Mouse (Mus musculus): ENCODE data around the gene Gm49345. TPM values are rescaled to one million over a fixed set of nuclear protein-coding genes. Genes with fewer than 3 reads are reported as not detected.
A peak's percentile ranks its signal among the peaks of the same experiment; 100 is the strongest.

Gene Gm49345
- polyA plus RNA-seq, 1 experiment from 2014 or later: not detected

DNA sequence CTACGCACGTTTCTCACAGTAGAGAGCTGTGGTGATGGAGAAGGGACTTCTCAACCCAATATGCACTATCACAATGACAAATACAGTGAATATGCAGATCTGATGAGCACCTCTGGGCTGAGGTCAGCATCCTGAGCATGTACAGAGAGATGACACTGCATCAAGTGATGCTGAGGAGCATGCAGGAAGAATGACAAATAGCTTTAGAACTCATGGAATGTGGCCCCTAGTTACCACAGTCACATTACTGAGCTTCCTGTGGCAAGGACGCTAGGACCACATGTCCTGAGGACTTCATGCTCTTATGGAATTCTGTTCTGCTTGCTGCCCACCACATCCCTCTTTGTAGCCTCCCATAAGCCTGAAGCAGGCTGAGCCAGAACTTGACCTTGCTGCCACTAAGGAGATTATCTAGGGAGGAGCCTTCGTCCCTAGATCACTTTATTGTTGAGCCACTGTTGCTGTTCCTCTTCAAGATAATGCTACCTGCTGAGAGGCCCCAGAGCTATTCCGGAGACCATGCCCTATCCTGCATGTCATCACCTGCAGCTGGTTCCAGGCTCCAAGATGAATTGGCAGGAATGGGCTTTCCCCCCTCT is 64.9 kb downstream of the Gm49345 start:
- Histone ChIP-seq H3K36me3 (ENCODE audit: control insufficient read depth, insufficient read depth, low read length) (no peaks in the 10 kb centered on the region), H3K4me1 (ENCODE audit: control insufficient read depth, insufficient read depth, low read length) (no peaks in the 10 kb centered on the region), H3K4me3 (ENCODE audit: low read length) (no peak overlapping the region), H3K9me3 (ENCODE audit: control insufficient read depth, low read length) (no peaks in the 10 kb centered on the region), H3K27ac (ENCODE audit: low read length) (no peak overlapping the region), H3K9ac (ENCODE audit: low read depth, low read length) (no peak overlapping the region), H3K4me2 (ENCODE audit: low read depth, low read length) (no peak overlapping the region), H3K27me3 (replicated peaks; ENCODE audit: control insufficient read depth, insufficient read depth, low read length) (no peaks in the 10 kb centered on the region)
- no peak for ATAC-seq
- WGBS: 69% methylated on average over 5 of the region's 5 CpGs

GRCm38 (mm10) chr13:67553730-67554129 is 83.8 kb downstream of the Gm49345 start, which contains the start of gene Zfp748:
Gene Zfp748 (minus strand): TSS chr13:67553830.
- Histone ChIP-seq H3K4me1 (ENCODE audit: control insufficient read depth, insufficient read depth, low read length) (peaks cover 16% of the 10 kb centered on the region), H3K36me3 (ENCODE audit: control insufficient read depth, insufficient read depth, low read length) (no peaks in the 10 kb centered on the region), H3K9ac (ENCODE audit: low read depth, low read length) (peak within 1 kb of the TSS; percentile 88), H3K9me3 (ENCODE audit: control insufficient read depth, low read length) (no peaks in the 10 kb centered on the region), H3K4me3 (ENCODE audit: low read length) (peak within 1 kb of the TSS; percentile 85), H3K4me2 (ENCODE audit: low read depth, low read length) (peak within 1 kb of the TSS; percentile 66), H3K27me3 (replicated peaks; ENCODE audit: control insufficient read depth, insufficient read depth, low read length) (no peaks in the 10 kb centered on the region), H3K27ac (ENCODE audit: low read length) (peak within 1 kb of the TSS; percentile 91)
- 80% methylated on average over 4 of the region's 4 CpGs for WGBS
- no peak for ATAC-seq

- Histone ChIP-seq H3K4me3 (ENCODE audit: low read length) (peak overlapping the region; percentile 85), H3K4me1 (ENCODE audit: control insufficient read depth, insufficient read depth, low read length) (peaks cover 16% of the 10 kb centered on the region), H3K27ac (ENCODE audit: low read length) (peak overlapping the region; percentile 91), H3K36me3 (ENCODE audit: control insufficient read depth, insufficient read depth, low read length) (no peaks in the 10 kb centered on the region), H3K27me3 (replicated peaks; ENCODE audit: control insufficient read depth, insufficient read depth, low read length) (no peaks in the 10 kb centered on the region), H3K9ac (ENCODE audit: low read depth, low read length) (peak overlapping the region; percentile 88), H3K9me3 (ENCODE audit: control insufficient read depth, low read length) (no peaks in the 10 kb centered on the region), H3K4me2 (ENCODE audit: low read depth, low read length) (peak overlapping the region; percentile 66)
- peak; percentile 100 for ATAC-seq
- under 1% methylated on average over 44 of the region's 44 CpGs for WGBS
Measured at GRCm38 (mm10) chr13:67552505-67553346, 84.8 kb downstream of the Gm49345 start.

- Histone ChIP-seq H3K4me3 (ENCODE audit: low read length) (no peak overlapping the region), H3K9me3 (ENCODE audit: control insufficient read depth, low read length) (0 out of 2 replicates have a peak, but pooled peaks cover 3% of the 10 kb centered on the region), H3K4me2 (ENCODE audit: low read depth, low read length) (no peak overlapping the region), H3K27ac (ENCODE audit: low read length) (no peak overlapping the region), H3K9ac (ENCODE audit: low read depth, low read length) (no peak overlapping the region), H3K4me1 (ENCODE audit: control insufficient read depth, insufficient read depth, low read length) (peaks cover 2% of the 10 kb centered on the region), H3K27me3 (replicated peaks; ENCODE audit: control insufficient read depth, insufficient read depth, low read length) (no peaks in the 10 kb centered on the region), H3K36me3 (ENCODE audit: control insufficient read depth, insufficient read depth, low read length) (peaks cover 16% of the 10 kb centered on the region)
- no peak for ATAC-seq
- 80% methylated on average over 1 of the region's 1 CpGs for WGBS
Measured at GRCm38 (mm10) chr13:67545941-67546340, 91.6 kb downstream of the Gm49345 start.

Other genes starting within 250 kb of the Gm49345 start
- gene Zfp429, start 237.9 kb downstream of the Gm49345 start, polyA plus RNA-seq (2015; fragmentation: Nextera tagmentation; extraction: Ambion mirVana): 6.7 and 7.3 TPM in 2 replicates
- gene Zfp459, start 216.4 kb downstream of the Gm49345 start, polyA plus RNA-seq (2015; fragmentation: Nextera tagmentation; extraction: Ambion mirVana): 1.7 and 2.3 TPM in 2 replicates
- 7.5 TPM in 2 replicates for gene Zfp874a, start 186.1 kb downstream of the Gm49345 start, polyA plus RNA-seq (2015; fragmentation: Nextera tagmentation; extraction: Ambion mirVana)
- 1.7 and 1.9 TPM in 2 replicates for gene Zfp874b, start 153.5 kb downstream of the Gm49345 start, polyA plus RNA-seq (2015; fragmentation: Nextera tagmentation; extraction: Ambion mirVana)
- gene Zfp58, start 137.2 kb downstream of the Gm49345 start, polyA plus RNA-seq (2015; fragmentation: Nextera tagmentation; extraction: Ambion mirVana): 8.3 and 9.8 TPM in 2 replicates
- not detected in 2 replicates for gene Gm26965, start 111.6 kb downstream of the Gm49345 start, polyA plus RNA-seq (2015; fragmentation: Nextera tagmentation; extraction: Ambion mirVana)
- gene Zfp87, start 111.6 kb downstream of the Gm49345 start, polyA plus RNA-seq (2015; fragmentation: Nextera tagmentation; extraction: Ambion mirVana): 17.9 and 19.3 TPM in 2 replicates
- 9.2 and 9.7 TPM in 2 replicates for gene Zfp748, start 83.9 kb downstream of the Gm49345 start, polyA plus RNA-seq (2015; fragmentation: Nextera tagmentation; extraction: Ambion mirVana)
- gene Zfp729b, start 28.1 kb downstream of the Gm49345 start, polyA plus RNA-seq (2015; fragmentation: Nextera tagmentation; extraction: Ambion mirVana): 3.1 and 3.3 TPM in 2 replicates
- gene Zfp729a, start within 50 bp of the Gm49345 start, polyA plus RNA-seq (2015; fragmentation: Nextera tagmentation; extraction: Ambion mirVana): 1.8 and 3.0 TPM in 2 replicates
- gene Zfp738, start 49.3 kb upstream of the Gm49345 start, polyA plus RNA-seq (2015; fragmentation: Nextera tagmentation; extraction: Ambion mirVana): 7.4 and 9.2 TPM in 2 replicates
- gene Zfp65, start 91.4 kb upstream of the Gm49345 start, polyA plus RNA-seq (2015; fragmentation: Nextera tagmentation; extraction: Ambion mirVana): 4.5 and 5.3 TPM in 2 replicates
- gene Zfp85, start 117.5 kb upstream of the Gm49345 start, polyA plus RNA-seq (2015; fragmentation: Nextera tagmentation; extraction: Ambion mirVana): 3.1 TPM in 2 replicates
- 2.5 and 2.6 TPM in 2 replicates for gene Zfp493, start 141.9 kb upstream of the Gm49345 start, polyA plus RNA-seq (2015; fragmentation: Nextera tagmentation; extraction: Ambion mirVana)
- 4.8 and 5.7 TPM in 2 replicates for gene Zfp273, start 176.0 kb upstream of the Gm49345 start, polyA plus RNA-seq (2015; fragmentation: Nextera tagmentation; extraction: Ambion mirVana)
- 1.5 and 1.7 TPM in 2 replicates for gene Gm10037, start 193.3 kb upstream of the Gm49345 start, polyA plus RNA-seq (2015; fragmentation: Nextera tagmentation; extraction: Ambion mirVana)
- gene BC048507, start 225.6 kb upstream of the Gm49345 start, polyA plus RNA-seq (2015; fragmentation: Nextera tagmentation; extraction: Ambion mirVana): not detected in 2 replicates